Mouse (Mus musculus) kidney, adult 9 months (tissue): ENCODE results near the gene Ehhadh.
"Not testable (repeated sequence)": the region's sequence is repeated elsewhere in the genome, so short reads cannot be mapped to it uniquely, and the experiment has no call there.

Source experiments
- DNase-seq: peaks from one replicate; pipeline ENCODE4 v3.0.0; 2022

The Ehhadh gene

GRCm38 (mm10) chr16:21793875-21794696, 6.5 kb upstream of the Ehhadh start, which contains the start of gene Map3k13:
Map3k13 (plus strand) TSS chr16:21794346.
- peak; percentile 94 for DNase-seq

GRCm38 (mm10) chr16:21793080-21793810, 5.6 kb upstream of the Ehhadh start:
- DNase-seq: not testable (repeated sequence)

- DNase-seq: no peak
Observed at GRCm38 (mm10) chr16:21791779-21792178, 4.2 kb upstream of the Ehhadh start.

GRCm38 (mm10) chr16:21790469-21790868, 2.9 kb upstream of the Ehhadh start:
- peak; percentile 63 for DNase-seq

GRCm38 (mm10) chr16:21789180-21789579, 1.6 kb upstream of the Ehhadh start:
- DNase-seq: no peak

- DNase-seq: peak; percentile 72
Observed at GRCm38 (mm10) chr16:21788581-21788980, 974 bp upstream of the Ehhadh start.

GRCm38 (mm10) chr16:21786317-21786716, 1.3 kb downstream of the Ehhadh start:
- DNase-seq: peak; percentile 27

- DNase-seq: no peak
Observed at GRCm38 (mm10) chr16:21785000-21785399, 2.6 kb downstream of the Ehhadh start.

GRCm38 (mm10) chr16:21782807-21783206, 4.8 kb downstream of the Ehhadh start:
- DNase-seq: peak; percentile 58

- DNase-seq: peak; percentile 27
Observed at GRCm38 (mm10) chr16:21781895-21782294, 5.7 kb downstream of the Ehhadh start.

- DNase-seq: peak; percentile 77
Observed at GRCm38 (mm10) chr16:21781277-21781676, 6.3 kb downstream of the Ehhadh start.

GRCm38 (mm10) chr16:21779149-21779548, 8.5 kb downstream of the Ehhadh start:
- DNase-seq: peak; percentile 65

- DNase-seq: no peak
Observed at GRCm38 (mm10) chr16:21778293-21778866, 9.2 kb downstream of the Ehhadh start.

- peak; percentile 62 for DNase-seq
Observed at GRCm38 (mm10) chr16:21774725-21775124, 12.9 kb downstream of the Ehhadh start.

GRCm38 (mm10) chr16:21769667-21770066, 17.9 kb downstream of the Ehhadh start:
- DNase-seq: peak; percentile 61

- no peak for DNase-seq
Observed at GRCm38 (mm10) chr16:21768255-21768654, 19.4 kb downstream of the Ehhadh start.

- no peak for DNase-seq
Observed at GRCm38 (mm10) chr16:21758447-21758846, 29.2 kb downstream of the Ehhadh start.

- no peak for DNase-seq
Observed at GRCm38 (mm10) chr16:21743401-21743800, 44.2 kb downstream of the Ehhadh start.

- no peak for DNase-seq
Observed at GRCm38 (mm10) chr16:21742898-21743297, 44.7 kb downstream of the Ehhadh start.

- DNase-seq: no peak
Observed at GRCm38 (mm10) chr16:21742191-21742870, 45.3 kb downstream of the Ehhadh start.

- DNase-seq: no peak
Observed at GRCm38 (mm10) chr16:21741542-21741941, 46.1 kb downstream of the Ehhadh start.

- no peak for DNase-seq
Observed at GRCm38 (mm10) chr16:21735638-21736037, 52.0 kb downstream of the Ehhadh start.

GRCm38 (mm10) chr16:21727897-21728364, 59.7 kb downstream of the Ehhadh start:
- DNase-seq: peak; percentile 80
